Mouse (Mus musculus): ENCODE data around the gene Sphk2. TPM values are rescaled to one million over a fixed set of nuclear protein-coding genes. Genes with fewer than 3 reads are reported as not detected.
A peak's percentile ranks its signal among the peaks of the same experiment; 100 is the strongest.

Sphk2 gene
- total and polyA plus RNA-seq, 3 experiments, result 15.9 to 24.9 (median 18.2) TPM

DNA sequence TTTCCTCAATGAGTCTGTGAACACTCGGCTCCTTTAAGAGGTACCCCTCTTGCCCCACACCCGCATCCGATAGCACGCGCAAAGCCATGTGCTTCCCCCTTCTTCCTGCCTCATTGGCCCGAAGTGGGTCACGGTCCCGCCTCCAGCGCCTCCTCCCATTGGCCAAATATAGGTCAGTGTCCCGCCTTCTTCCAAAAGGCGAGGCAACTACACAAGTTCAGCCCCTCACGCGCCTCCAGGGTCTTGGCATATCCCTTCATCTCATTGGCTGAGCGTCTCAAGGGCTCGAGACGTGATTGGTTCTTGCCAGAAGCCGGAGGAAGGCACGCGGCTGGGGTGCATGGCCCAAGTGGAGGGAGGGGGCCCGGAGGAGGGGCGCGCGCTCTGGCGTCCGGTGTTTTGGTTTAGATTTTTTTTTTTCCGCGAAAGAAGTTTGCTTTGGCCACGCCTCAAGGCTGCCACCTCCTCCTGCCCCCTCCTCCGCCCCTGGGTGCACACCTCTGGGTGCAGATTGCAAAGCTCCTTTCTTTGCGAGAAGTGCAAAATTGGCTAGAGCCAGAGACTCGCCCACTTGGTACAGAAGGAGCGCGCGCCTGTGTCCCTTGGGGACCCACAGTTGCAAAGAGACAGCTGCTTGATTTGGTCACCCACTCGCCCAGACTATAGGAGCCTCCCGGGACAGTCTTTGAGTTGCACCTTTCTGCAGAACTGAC is 12.9 kb downstream of the Sphk2 start, which contains the start of gene Dbp:
TSS of gene Dbp (plus strand) at position 359 of the 713 bp plus-strand sequence.
- Histone ChIP-seq H3K79me2 (replicated peaks; ENCODE audit: control insufficient read depth, insufficient read depth, low read length) (no peaks in the 10 kb centered on the region), H3K4me3 (peak within 1 kb of the TSS; percentile 91), H3K4me1 (ENCODE audit: control insufficient read depth, insufficient read depth, low read length) (peaks cover 20% of the 10 kb centered on the region), H3K27ac (peak within 1 kb of the TSS; percentile 99), H3K36me3 (ENCODE audit: control insufficient read depth, insufficient read depth, low read length) (peaks cover 20% of the 10 kb centered on the region), H3K27me3 (ENCODE audit: control insufficient read depth, insufficient read depth, low read length) (0 out of 2 replicates have a peak, but pooled peaks cover 2% of the 10 kb centered on the region), H3K9ac (ENCODE audit: low read depth, low read length) (peak within 1 kb of the TSS; percentile 97)
- no peak for TF ChIP-seq CTCF (IDR thresholded peaks at IDR 0.05)
- peak; percentile 97 for TF ChIP-seq POLR2A (IDR thresholded peaks at IDR 0.05; ENCODE audit: insufficient read depth, low read depth, low read length)
- TF ChIP-seq EP300 (IDR thresholded peaks at IDR 0.05; ENCODE audit: insufficient read depth, low read depth, low read length), result peak; percentile 91
- intact Hi-C loops (cut with DNase I), result loop anchor here (5.0 kb wide), 3 partner anchors 178 to 1153 kb away; partner anchors contain the start of genes Nr1h2, Plekha4 and Ppp1r15a
- under 1% methylated on average over 36 of the region's 36 CpGs for WGBS
- DNase-seq, result peak; percentile 97 to 100

DNA sequence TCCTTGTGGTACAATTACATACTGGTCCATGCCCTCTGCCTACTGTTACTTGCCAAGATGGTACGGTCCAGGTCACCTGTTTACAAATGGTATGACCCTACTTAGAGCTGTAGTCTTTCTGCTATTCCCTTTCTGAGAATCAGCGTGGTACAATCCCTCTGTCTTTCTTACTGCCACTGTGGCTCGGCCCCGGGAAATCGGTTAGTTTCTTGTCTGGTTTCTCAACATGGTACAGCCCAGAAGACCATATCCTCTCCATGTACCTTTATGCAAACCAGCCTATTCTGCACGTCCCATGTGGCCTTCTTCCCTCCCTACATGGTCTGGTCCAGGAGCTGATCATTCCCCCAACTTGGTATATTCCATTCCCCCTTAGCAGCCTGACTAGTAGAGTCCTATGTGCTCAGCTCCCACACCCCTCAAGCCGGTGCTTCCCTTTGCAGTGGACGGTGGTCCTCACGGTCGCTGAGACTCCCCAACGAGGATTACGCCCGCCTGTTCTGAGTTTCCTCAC is 13.7 kb downstream of the Sphk2 start:
- Histone ChIP-seq H3K27me3 (ENCODE audit: control insufficient read depth, insufficient read depth, low read length) (0 out of 2 replicates have a peak, but pooled peaks cover 3% of the 10 kb centered on the region), H3K27ac (peak overlapping the region; percentile 91), H3K79me2 (replicated peaks; ENCODE audit: control insufficient read depth, insufficient read depth, low read length) (no peaks in the 10 kb centered on the region), H3K36me3 (ENCODE audit: control insufficient read depth, insufficient read depth, low read length) (peaks cover 13% of the 10 kb centered on the region), H3K4me3 (peak overlapping the region; percentile 51), H3K9ac (ENCODE audit: low read depth, low read length) (peak overlapping the region; percentile 82), H3K4me1 (ENCODE audit: control insufficient read depth, insufficient read depth, low read length) (peaks cover 18% of the 10 kb centered on the region)
- DNase-seq, result peak in 1 of 2 experiments; percentile 68
- peak; percentile 87 for TF ChIP-seq EP300 (IDR thresholded peaks at IDR 0.05; ENCODE audit: insufficient read depth, low read depth, low read length)
- no peak for TF ChIP-seq CTCF (IDR thresholded peaks at IDR 0.05)
- peak; percentile 99 for TF ChIP-seq POLR2A (IDR thresholded peaks at IDR 0.05; ENCODE audit: insufficient read depth, low read depth, low read length)
- intact Hi-C loops (cut with DNase I), result loop anchor here (5.0 kb wide), 3 partner anchors 177 to 1152 kb away; partner anchors contain the start of genes Nr1h2, Plekha4 and Ppp1r15a
- under 1% methylated on average over 13 of the region's 13 CpGs for WGBS

DNA sequence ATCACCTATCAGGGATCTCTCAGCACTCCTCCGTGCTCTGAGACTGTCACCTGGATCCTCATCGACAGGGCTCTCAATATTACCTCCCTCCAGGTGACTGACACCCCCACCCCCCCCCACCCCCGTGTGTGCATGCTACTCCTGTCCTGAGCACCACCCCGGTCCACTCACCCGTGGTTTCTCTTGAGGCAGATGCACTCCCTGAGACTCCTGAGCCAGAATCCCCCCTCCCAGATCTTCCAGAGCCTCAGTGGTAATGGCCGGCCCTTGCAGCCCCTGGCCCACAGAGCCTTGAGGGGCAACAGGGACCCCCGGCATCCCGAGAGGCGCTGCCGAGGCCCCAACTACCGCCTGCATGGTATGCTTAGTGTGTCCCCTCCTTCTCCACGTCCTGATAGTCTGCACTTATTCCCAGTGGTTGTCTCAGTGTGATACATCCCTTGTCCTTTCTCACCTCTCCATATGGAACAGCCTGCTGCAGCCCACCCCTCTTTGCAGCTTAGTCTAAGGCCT is 14.2 kb downstream of the Sphk2 start:
- H3K79me2 ChIP-seq (replicated peaks; ENCODE audit: control insufficient read depth, insufficient read depth, low read length), result no peaks in the 10 kb centered on the region
- H3K36me3 ChIP-seq (ENCODE audit: control insufficient read depth, insufficient read depth, low read length), result peaks cover 7% of the 10 kb centered on the region
- H3K27me3 ChIP-seq (ENCODE audit: control insufficient read depth, insufficient read depth, low read length), result 0 out of 2 replicates have a peak, but pooled peaks cover 3% of the 10 kb centered on the region
- no peak for TF ChIP-seq POLR2A (IDR thresholded peaks at IDR 0.05; ENCODE audit: insufficient read depth, low read depth, low read length)
- no peak for TF ChIP-seq CTCF (IDR thresholded peaks at IDR 0.05)
- peak overlapping the region; percentile 51; the same call in 1 of the 2 replicates for H3K4me3 ChIP-seq
- peaks cover 15% of the 10 kb centered on the region for H3K4me1 ChIP-seq (ENCODE audit: control insufficient read depth, insufficient read depth, low read length)
- peak in 1 of 2 experiments; percentile 36 for DNase-seq
- 35% methylated on average over 12 of the region's 12 CpGs for WGBS
- peak overlapping the region; percentile 91 for H3K27ac ChIP-seq
- H3K9ac ChIP-seq (ENCODE audit: low read depth, low read length), result peak overlapping the region; percentile 82
- intact Hi-C loops (cut with DNase I), result loop anchor here (5.0 kb wide), 3 partner anchors 176 to 1151 kb away; partner anchors contain the start of genes Nr1h2, Plekha4 and Ppp1r15a

DNA sequence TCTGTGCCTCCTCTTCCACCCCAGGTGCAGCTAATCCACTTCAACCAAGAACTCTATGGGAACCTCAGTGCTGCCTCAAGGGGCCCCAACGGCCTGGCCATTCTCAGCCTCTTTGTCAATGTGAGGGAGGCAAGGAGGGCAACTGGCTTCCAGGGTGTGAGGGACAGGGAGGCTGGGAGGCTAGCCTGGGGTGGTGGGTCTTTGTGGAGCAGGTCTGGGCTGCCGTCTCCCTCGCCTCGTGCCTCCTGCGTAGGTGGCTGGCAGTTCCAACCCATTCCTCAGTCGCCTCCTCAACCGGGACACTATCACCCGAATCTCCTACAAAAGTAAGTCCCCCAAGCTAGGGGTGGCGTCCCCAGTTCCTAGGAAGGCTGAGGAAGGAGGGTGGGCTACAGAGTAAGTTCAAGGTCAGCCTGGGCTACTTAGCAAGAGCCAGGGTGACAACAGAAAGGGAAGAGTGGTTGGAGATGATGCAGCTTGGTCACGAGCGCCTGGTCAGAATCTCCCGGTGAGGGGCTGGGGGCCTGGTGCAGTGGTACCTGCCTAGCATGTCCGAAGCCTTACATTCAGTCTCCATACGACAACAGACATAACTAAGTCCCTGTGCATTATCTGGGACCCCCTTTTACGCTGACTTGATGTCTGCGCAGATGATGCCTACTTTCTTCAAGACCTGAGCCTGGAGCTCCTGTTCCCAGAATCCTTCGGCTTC is 14.8 kb downstream of the Sphk2 start:
- Histone ChIP-seq H3K27ac (no peak overlapping the region), H3K9ac (ENCODE audit: low read depth, low read length) (no peak overlapping the region), H3K36me3 (ENCODE audit: control insufficient read depth, insufficient read depth, low read length) (peaks cover 1% of the 10 kb centered on the region; the same call in 1 of the 2 replicates), H3K4me1 (ENCODE audit: control insufficient read depth, insufficient read depth, low read length) (peaks cover 9% of the 10 kb centered on the region), H3K79me2 (replicated peaks; ENCODE audit: control insufficient read depth, insufficient read depth, low read length) (no peaks in the 10 kb centered on the region), H3K27me3 (ENCODE audit: control insufficient read depth, insufficient read depth, low read length) (0 out of 2 replicates have a peak, but pooled peaks cover 3% of the 10 kb centered on the region), H3K4me3 (no peak overlapping the region)
- WGBS, result 87% methylated on average over 17 of the region's 17 CpGs
- TF ChIP-seq EP300 (IDR thresholded peaks at IDR 0.05; ENCODE audit: insufficient read depth, low read depth, low read length) (no peak), POLR2A (IDR thresholded peaks at IDR 0.05; ENCODE audit: insufficient read depth, low read depth, low read length) (no peak), CTCF (IDR thresholded peaks at IDR 0.05) (no peak)
- DNase-seq, result no peak
- intact Hi-C loops (cut with DNase I), result loop anchor here (5.0 kb wide), 3 partner anchors 176 to 1151 kb away; partner anchors contain the start of genes Nr1h2, Plekha4 and Ppp1r15a

DNA sequence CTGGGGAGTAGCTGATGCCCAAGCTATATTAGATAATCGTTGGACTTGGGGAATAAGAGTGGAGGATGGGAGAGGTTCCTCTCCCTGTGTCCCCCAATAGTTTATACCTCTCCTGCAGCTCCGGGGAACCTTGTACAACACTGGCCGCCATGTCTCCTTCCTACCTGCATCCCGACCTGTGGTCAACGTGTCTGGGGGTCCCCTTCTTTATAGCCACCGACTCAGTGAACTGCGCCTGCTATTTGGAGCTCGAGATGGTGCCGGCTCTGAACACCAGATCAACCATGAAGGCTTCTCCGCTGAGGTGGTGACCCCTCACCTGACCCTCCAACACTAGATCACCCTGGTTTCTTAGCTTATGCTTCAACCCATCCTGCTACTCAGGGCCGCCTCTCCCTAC is 15.5 kb downstream of the Sphk2 start:
- no peak for DNase-seq
- no peaks in the 10 kb centered on the region for H3K79me2 ChIP-seq (replicated peaks; ENCODE audit: control insufficient read depth, insufficient read depth, low read length)
- H3K27ac ChIP-seq, result no peak overlapping the region
- 0 out of 2 replicates have a peak, but pooled peaks cover 3% of the 10 kb centered on the region for H3K27me3 ChIP-seq (ENCODE audit: control insufficient read depth, insufficient read depth, low read length)
- H3K4me1 ChIP-seq (ENCODE audit: control insufficient read depth, insufficient read depth, low read length), result peaks cover 9% of the 10 kb centered on the region
- WGBS, result 88% methylated on average over 11 of the region's 11 CpGs
- no peaks in the 10 kb centered on the region for H3K36me3 ChIP-seq (ENCODE audit: control insufficient read depth, insufficient read depth, low read length)
- H3K9ac ChIP-seq (ENCODE audit: low read depth, low read length), result no peak overlapping the region
- no peak for TF ChIP-seq CTCF (IDR thresholded peaks at IDR 0.05)
- TF ChIP-seq POLR2A (IDR thresholded peaks at IDR 0.05; ENCODE audit: insufficient read depth, low read depth, low read length), result no peak
- no peak for TF ChIP-seq EP300 (IDR thresholded peaks at IDR 0.05; ENCODE audit: insufficient read depth, low read depth, low read length)
- H3K4me3 ChIP-seq, result no peak overlapping the region
- intact Hi-C loops (cut with DNase I), result loop anchor here (5.0 kb wide), 3 partner anchors 175 to 1150 kb away; partner anchors contain the start of genes Nr1h2, Plekha4 and Ppp1r15a

Measured in heart, adult 2 months (tissue).